Mouse (Mus musculus) bone marrow, adult 2 months (tissue): ENCODE measurements at regions not wholly inside any gene's neighbourhood (a gene's known extent, or its start where the extent isn't known, plus 50 kb on each side); places are given as distances from the start of the nearest gene placed in this dataset.

Source experiments
- CTCF ChIP-seq: fragments of 200-500 bp; IDR thresholded peaks from 2 replicates; pipeline ENCODE4 v1.5.1; 2011; ENCODE audit warnings: low read length, control low read depth; ENCODE audit not compliant: control insufficient read depth, insufficient read depth
- POLR2A ChIP-seq: fragments of 200-500 bp; IDR thresholded peaks from 2 replicates; pipeline ENCODE4 v1.6.1; 2011; ENCODE audit warnings: low read depth, mild to moderate bottlenecking, control low read depth, low read length, borderline replicate concordance; ENCODE audit not compliant: control insufficient read depth

GRCm38 (mm10) chr13:19874621-19875249 is 50.7 kb upstream of the Gpr141 start:
- no peak for TF ChIP-seq POLR2A
- TF ChIP-seq CTCF, result no peak
